ENCODE assay signal across 9 mouse cellular contexts in genomic region chr16:73098760-73099159, GRCm38 (mm10).
A peak's percentile ranks its signal among the peaks of the same experiment; 100 is the strongest.
DNase-seq lines count a peak whose midpoint lies in the region; ATAC-seq lines count a peak whose summit lies in the region.
"Had no signal": no experiment of that assay in that cellular context is flagged by ENCODE, and none has a peak within 500 bp of the region (broad histone marks: within the 10 kb centered on the region; RNA-seq: fewer than 3 reads in every experiment).

No protein-coding gene starts in this region.

- no peak overlapping the region for H3K9ac ChIP-seq in forebrain, embryonic 16.5 days (replicated peaks; ENCODE audit: low read depth, low read length)
- H3K9ac ChIP-seq in embryonic facial prominence, embryonic 11.5 days (replicated peaks; ENCODE audit: low read length): no peak overlapping the region
- H3K9ac ChIP-seq: liver, embryonic 15.5 days had no signal

- peaks cover 23% of the 10 kb centered on the region for H3K4me1 ChIP-seq in forebrain, embryonic 10.5 days
- peaks cover 10% of the 10 kb centered on the region; the same call in 1 of the 2 replicates for H3K4me1 ChIP-seq in forebrain, embryonic 16.5 days (replicated peaks; ENCODE audit: control insufficient read depth, insufficient read depth, low read length)
- no peaks in the 10 kb centered on the region for H3K4me1 ChIP-seq in embryonic facial prominence, embryonic 11.5 days (ENCODE audit: control insufficient read depth, insufficient read depth, low read length)
- H3K4me1 ChIP-seq: liver, embryonic 15.5 days had no signal

- DNase-seq in forebrain, embryonic 10.5 days (ENCODE audit: extremely low spot score, low spot score): peak; percentile 32
- DNase-seq in lung, postnatal 10 days: peak; percentile 29
- no peak for DNase-seq in lung, postnatal 25 days (ENCODE audit: low spot score)
- DNase-seq in embryonic facial prominence, embryonic 11.5 days (ENCODE audit: low spot score): peak; percentile 69
- peak; percentile 55 for DNase-seq in mesoderm, embryonic 11.5 days (ENCODE audit: low read depth, low spot score)
- no peak for DNase-seq in right cerebral cortex, postnatal 36 days (ENCODE audit: low spot score in 2 of 2)
- DNase-seq in thymus, postnatal 36 days: no peak

- no peaks in the 10 kb centered on the region for H3K9me3 ChIP-seq in forebrain, embryonic 10.5 days
- no peaks in the 10 kb centered on the region for H3K9me3 ChIP-seq in forebrain, embryonic 16.5 days (ENCODE audit: control insufficient read depth, low read length)
- no peaks in the 10 kb centered on the region for H3K9me3 ChIP-seq in embryonic facial prominence, embryonic 11.5 days (replicated peaks; ENCODE audit: control insufficient read depth, low read length)
- H3K9me3 ChIP-seq: liver, embryonic 15.5 days had no signal

- ATAC-seq in forebrain, embryonic 16.5 days: no peak
- no peak for ATAC-seq in embryonic facial prominence, embryonic 11.5 days (replicated peaks; ENCODE audit: insufficient number of reproducible peaks, low FRiP score, low TSS enrichment, low read depth)

- H3K4me2 ChIP-seq in forebrain, embryonic 16.5 days (ENCODE audit: low read length): no peak overlapping the region
- no peak overlapping the region for H3K4me2 ChIP-seq in embryonic facial prominence, embryonic 11.5 days (ENCODE audit: low read depth, low read length)
- H3K4me2 ChIP-seq: liver, embryonic 15.5 days had no signal

- H3K36me3 ChIP-seq in forebrain, embryonic 10.5 days (replicated peaks): no peaks in the 10 kb centered on the region
- no peaks in the 10 kb centered on the region for H3K36me3 ChIP-seq in forebrain, embryonic 16.5 days (ENCODE audit: control insufficient read depth, insufficient read depth)
- no peaks in the 10 kb centered on the region for H3K36me3 ChIP-seq in embryonic facial prominence, embryonic 11.5 days (replicated peaks; ENCODE audit: control insufficient read depth, insufficient read depth, low read depth, low read length)
- H3K36me3 ChIP-seq: liver, embryonic 15.5 days had no signal

- H3K27me3 ChIP-seq in forebrain, embryonic 10.5 days (ENCODE audit: poor library complexity, severe bottlenecking): peaks cover 29% of the 10 kb centered on the region
- H3K27me3 ChIP-seq in forebrain, embryonic 16.5 days (replicated peaks; ENCODE audit: control insufficient read depth, insufficient read depth, low read length): no peaks in the 10 kb centered on the region
- no peaks in the 10 kb centered on the region for H3K27me3 ChIP-seq in embryonic facial prominence, embryonic 11.5 days (ENCODE audit: control insufficient read depth, insufficient read depth, low read length)
- H3K27me3 ChIP-seq: liver, embryonic 15.5 days had no signal

- H3K27ac ChIP-seq in forebrain, embryonic 10.5 days: no peak overlapping the region
- no peak overlapping the region for H3K27ac ChIP-seq in forebrain, embryonic 16.5 days (ENCODE audit: low read length)
- H3K27ac ChIP-seq in embryonic facial prominence, embryonic 11.5 days (replicated peaks; ENCODE audit: low read depth, low read length): no peak overlapping the region
- H3K27ac ChIP-seq: liver, embryonic 15.5 days had no signal

- no peak overlapping the region for H3K4me3 ChIP-seq in forebrain, embryonic 10.5 days
- H3K4me3 ChIP-seq in forebrain, embryonic 16.5 days (replicated peaks; ENCODE audit: low read length): no peak overlapping the region
- no peak overlapping the region for H3K4me3 ChIP-seq in embryonic facial prominence, embryonic 11.5 days (ENCODE audit: low read depth, low read length)
- H3K4me3 ChIP-seq: liver, embryonic 15.5 days had no signal

- 18% methylated on average over 4 of the region's 4 CpGs for WGBS in forebrain, embryonic 10.5 days
- 15% methylated on average over 4 of the region's 4 CpGs for WGBS in forebrain, embryonic 16.5 days
- 25% methylated on average over 4 of the region's 4 CpGs for WGBS in embryonic facial prominence, embryonic 11.5 days

Comparison
In these comparisons a context has a peak if more than half of its experiments do, and no peak if none do; other contexts are left out.
1. DNase-seq: peak in forebrain, embryonic 10.5 days (single experiment), lung, postnatal 10 days (single experiment), embryonic facial prominence, embryonic 11.5 days (single experiment) and mesoderm, embryonic 11.5 days (single experiment); none in lung, postnatal 25 days (single experiment), right cerebral cortex, postnatal 36 days (0 of 2) and thymus, postnatal 36 days (0 of 2).